Mouse (Mus musculus): Measurements from ENCODE around the gene Sowahb. TPM values are rescaled to one million over a fixed set of nuclear protein-coding genes. Genes with fewer than 3 reads are reported as not detected.

The Sowahb gene
- total RNA-seq (2021): not detected in 2 replicates
- long read RNA-seq, transcript Sowahb-201 (1 exons, 3,900 nt): major isoform, 11 of 11 reads
- long read RNA-seq, partial matches to known transcripts: 0 of 11 reads
- long read RNA-seq, other reads (novel, unspliced or antisense): 0 of 11 reads

DNA sequence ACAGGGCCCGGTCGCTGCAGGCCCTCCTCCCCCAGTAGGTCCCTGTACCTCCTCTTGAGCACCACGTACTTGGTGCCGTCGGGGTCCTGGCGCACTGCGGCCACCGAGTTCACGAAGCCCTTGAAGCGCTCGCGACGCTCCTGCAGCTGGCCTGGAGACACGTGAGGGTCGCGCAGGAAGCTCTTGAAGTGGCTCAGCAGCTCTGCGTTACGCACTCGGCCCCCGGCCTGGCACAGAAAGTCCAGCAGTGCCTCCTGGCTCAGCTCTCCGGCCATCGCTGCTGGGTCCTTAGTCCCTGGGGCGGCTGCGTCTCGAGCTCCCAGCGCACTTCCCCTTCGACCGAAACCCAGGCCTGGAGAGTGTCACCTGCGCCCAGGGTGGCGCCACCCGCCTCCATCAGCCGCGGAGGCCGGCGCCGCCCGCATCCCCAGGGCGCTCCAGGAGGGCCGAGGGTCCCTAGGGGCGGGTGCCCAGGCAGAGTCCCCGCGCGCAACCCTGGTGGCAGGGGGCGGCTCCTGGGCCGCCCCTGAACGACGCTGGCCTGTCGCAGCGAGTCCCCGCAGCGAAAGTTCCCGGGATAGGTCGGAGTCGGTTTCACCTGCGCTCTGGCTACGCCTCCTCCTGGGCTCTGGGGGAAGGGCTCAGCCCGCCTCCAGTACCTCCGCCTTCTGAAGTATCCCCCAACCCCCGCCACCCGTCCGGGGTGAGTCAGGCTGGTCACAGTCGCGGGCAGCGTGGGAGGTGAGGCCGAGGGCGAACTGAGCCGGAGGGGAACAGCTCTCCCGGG lies at the start of gene Sowahb:
Gene Sowahb, minus strand, starts transcription at position 439 of the 787 bp plus-strand sequence.
- DNase-seq: peak; percentile 57

GRCm38 (mm10) chr5:93093638-93094527 lies 49.1 kb upstream of the Sowahb start:
- DNase-seq: peak; percentile 37

DNA sequence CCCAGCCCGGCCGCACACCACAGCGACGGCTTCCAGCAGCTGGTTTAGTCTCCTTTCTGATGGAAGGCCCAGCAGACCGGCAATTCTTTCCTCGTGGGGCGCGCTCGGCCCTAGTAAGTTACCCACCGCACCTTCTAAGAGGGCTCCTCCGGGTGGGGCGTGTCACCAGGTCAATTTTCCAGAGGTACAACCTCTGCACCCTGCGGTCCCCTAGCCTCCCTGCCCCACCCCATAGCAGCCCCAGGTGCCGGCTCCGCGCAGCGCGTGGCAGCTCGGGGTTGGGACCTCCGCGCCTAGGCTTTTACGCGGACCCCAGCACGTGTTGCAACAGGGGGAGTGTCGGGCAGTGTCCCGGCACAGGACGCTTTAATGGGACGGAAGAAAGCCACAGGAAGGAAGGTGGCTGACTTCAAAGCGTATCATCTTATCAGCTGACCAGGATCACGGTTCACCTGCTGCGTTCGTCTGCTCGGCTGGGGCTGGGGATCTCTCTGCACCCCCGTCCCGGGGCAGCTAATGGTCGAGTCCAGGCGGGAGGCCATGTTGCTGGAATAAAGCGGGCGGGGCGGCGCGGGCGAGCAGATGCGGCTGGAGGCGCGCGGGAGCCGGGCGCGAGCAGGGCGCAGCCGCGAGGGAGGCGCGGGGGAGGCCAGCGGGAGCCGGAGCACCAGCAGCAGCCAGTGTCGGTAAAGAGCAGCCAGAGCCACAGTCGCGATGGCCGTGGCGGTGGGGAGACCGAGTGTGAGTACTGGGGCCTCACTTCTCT lies 48.2 kb upstream of the Sowahb start, which contains the start of gene Sept11:
Gene Sept11, plus strand, starts transcription at position 581 of the 766 bp plus-strand sequence.
- peak; percentile 95 for DNase-seq

GRCm38 (mm10) chr5:93092147-93092781 lies 47.4 kb upstream of the Sowahb start:
- peak; percentile 20 for DNase-seq

- DNase-seq: no peak
Observed at GRCm38 (mm10) chr5:93091266-93091665, 46.4 kb upstream of the Sowahb start.

GRCm38 (mm10) chr5:93085900-93086299 lies 41.1 kb upstream of the Sowahb start:
- DNase-seq: no peak

- peak; percentile 42 for DNase-seq
Observed at GRCm38 (mm10) chr5:93085015-93085598, 40.3 kb upstream of the Sowahb start.

DNA sequence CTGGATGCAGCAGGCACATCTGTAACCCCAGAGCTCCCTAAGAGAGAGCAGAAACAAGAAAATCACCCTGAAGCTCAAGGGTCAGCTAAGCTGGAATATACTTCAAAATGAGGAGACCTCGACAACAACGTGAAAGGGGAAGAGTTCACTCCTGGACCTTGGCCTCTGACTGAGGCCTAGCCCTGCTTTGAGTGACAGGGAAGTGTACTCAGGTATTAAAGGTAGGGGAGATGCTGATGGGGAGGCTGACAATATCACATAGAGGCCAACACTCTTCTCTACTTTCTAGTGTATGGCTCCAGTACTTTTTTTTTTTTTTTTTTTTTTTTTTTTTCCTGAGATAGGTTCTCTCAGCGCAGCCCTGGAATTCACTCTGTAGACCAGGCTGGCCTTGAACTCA lies 34.8 kb upstream of the Sowahb start:
- DNase-seq: no peak

DNA sequence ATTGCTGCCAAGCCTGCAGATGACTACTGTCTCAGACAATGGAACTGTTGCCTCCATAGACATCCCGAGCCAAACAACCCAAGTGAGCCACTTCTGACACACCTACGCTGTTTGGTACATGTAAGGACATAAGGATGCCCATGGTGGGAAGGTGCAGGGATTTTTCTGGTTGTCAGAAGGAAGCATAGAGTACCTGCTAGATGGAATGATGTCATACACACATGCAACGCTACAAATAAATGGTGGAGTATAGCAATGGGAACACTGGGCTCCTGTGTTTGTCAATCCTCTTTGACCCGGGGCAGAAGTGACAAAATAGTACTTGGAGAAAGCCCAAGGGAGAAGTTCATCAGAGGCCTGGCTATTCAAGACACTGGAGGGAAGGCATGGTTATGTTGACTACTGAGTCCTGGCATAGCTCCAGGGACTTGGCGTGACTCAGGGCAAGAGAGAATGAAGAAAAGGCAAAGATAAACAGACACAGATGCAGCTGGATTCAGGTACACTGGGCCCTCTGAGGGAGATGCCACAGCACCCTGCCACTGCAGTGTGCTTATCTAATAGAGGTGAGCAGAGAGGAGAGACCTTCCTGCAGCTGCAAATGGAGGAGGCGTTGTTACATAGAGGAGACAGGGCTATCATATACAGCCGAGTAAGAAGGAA lies 33.0 kb upstream of the Sowahb start:
- no peak for DNase-seq

DNA sequence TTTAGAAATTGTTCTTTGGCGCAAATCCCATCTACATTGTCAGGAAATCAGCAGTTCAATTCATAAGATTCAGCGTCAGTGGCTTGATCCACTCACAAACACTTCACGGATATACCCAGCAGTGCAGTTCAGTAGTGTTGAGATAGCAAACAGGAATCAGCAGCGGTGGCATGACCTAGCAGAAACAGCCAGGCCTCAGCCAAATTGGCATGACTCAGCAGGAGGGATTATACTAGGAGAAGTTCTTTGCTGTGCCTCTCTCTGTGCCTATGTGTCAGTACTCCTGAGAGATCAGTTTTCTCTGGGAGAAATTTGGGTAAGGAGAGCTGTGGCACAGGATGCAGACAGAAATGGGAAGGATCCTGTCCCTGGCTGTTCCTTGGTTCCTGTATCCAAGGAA lies 16.0 kb upstream of the Sowahb start:
- no peak for DNase-seq

- no peak for DNase-seq
Observed at GRCm38 (mm10) chr5:93053606-93054397, 9.0 kb upstream of the Sowahb start.

GRCm38 (mm10) chr5:93051951-93052350 lies 7.1 kb upstream of the Sowahb start:
- DNase-seq: no peak

DNA sequence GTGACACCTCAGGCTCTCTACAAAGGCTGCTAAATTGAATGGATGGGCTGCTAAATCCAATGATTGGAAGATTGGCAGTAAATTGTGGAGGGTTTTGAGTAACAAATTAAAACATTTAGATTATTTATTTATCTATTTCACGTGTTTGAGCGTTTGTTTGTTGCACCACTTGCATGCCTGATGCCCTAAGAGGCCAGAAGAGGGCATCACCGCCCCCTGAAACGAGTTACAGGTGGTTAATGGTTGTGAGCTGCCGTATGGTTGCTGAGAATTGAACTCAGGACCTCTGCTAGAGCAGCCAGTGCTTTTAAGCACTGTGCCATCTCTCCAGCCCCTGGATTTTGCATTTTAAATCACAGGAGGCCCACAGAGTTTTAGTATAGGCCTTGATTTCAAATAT lies 6.2 kb upstream of the Sowahb start:
- DNase-seq: no peak

DNA sequence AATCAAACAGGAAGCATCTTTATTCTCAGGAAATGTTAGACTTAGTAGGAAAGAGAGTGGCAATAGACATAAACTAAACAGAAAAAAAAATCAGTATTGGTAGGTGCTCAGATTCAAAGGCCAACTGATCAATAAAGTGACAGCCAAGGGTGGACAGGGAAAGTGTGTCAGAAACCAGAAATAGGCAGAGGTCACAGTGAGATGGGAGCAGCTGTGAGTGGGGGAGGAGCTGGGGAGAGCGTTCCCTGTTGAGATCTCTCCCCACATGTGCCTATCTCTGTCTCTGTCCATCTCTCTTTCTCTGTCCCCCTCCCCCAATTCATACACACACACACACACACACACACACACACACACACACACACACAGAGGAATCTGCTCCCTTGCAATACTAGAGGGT lies 5.1 kb upstream of the Sowahb start:
- DNase-seq: no peak

GRCm38 (mm10) chr5:93048481-93049240 lies 3.8 kb upstream of the Sowahb start:
- DNase-seq: no peak

- DNase-seq: no peak
Observed at GRCm38 (mm10) chr5:93046306-93046845, 1.6 kb upstream of the Sowahb start.

- no peak for DNase-seq
Observed at GRCm38 (mm10) chr5:93045371-93045714, 521 bp upstream of the Sowahb start.

GRCm38 (mm10) chr5:93043688-93044583 lies 886 bp downstream of the Sowahb start:
- DNase-seq: no peak

All from adrenal gland, postnatal 25 days (tissue).